Mouse (Mus musculus) fat pad, adult 2 months (tissue): Measurements from ENCODE around the gene Sypl.

ENCODE experiments used
- DNase-seq: peaks from one replicate; pipeline ENCODE4 v3.0.0-alpha.2; 2011; ENCODE audit warnings: low read depth, low spot score; ENCODE audit errors: extremely low read depth

The Sypl gene

GRCm38 (mm10) chr12:32953596-32954215 lies at the start of gene Sypl:
TSS of gene Sypl (plus strand) at chr12:32953891.
- DNase-seq, result peak; percentile 61

- no peak for DNase-seq
Measured at GRCm38 (mm10) chr12:32909686-32910085, 44.0 kb upstream of the Sypl start.

- DNase-seq, result no peak
Measured at GRCm38 (mm10) chr12:32910092-32910491, 43.6 kb upstream of the Sypl start.

GRCm38 (mm10) chr12:32910560-32911194 lies 43.0 kb upstream of the Sypl start:
- no peak for DNase-seq

GRCm38 (mm10) chr12:32911569-32911968 lies 42.1 kb upstream of the Sypl start:
- no peak for DNase-seq

- DNase-seq, result no peak
Measured at GRCm38 (mm10) chr12:32912772-32913171, 40.9 kb upstream of the Sypl start.

- no peak for DNase-seq
Measured at GRCm38 (mm10) chr12:32918683-32919082, 35.0 kb upstream of the Sypl start.

- DNase-seq, result no peak
Measured at GRCm38 (mm10) chr12:32919091-32919490, 34.6 kb upstream of the Sypl start.

GRCm38 (mm10) chr12:32919527-32919926 lies 34.2 kb upstream of the Sypl start:
- DNase-seq, result no peak

- DNase-seq, result no peak
Measured at GRCm38 (mm10) chr12:32920185-32920788, 33.4 kb upstream of the Sypl start.

GRCm38 (mm10) chr12:32921071-32921470 lies 32.6 kb upstream of the Sypl start:
- no peak for DNase-seq

- no peak for DNase-seq
Measured at GRCm38 (mm10) chr12:32921532-32922131, 32.1 kb upstream of the Sypl start.

GRCm38 (mm10) chr12:32924245-32924644 lies 29.4 kb upstream of the Sypl start:
- no peak for DNase-seq

GRCm38 (mm10) chr12:32926331-32927172 lies 27.1 kb upstream of the Sypl start:
- DNase-seq, result peak; percentile 56

- DNase-seq, result no peak
Measured at GRCm38 (mm10) chr12:32927231-32927835, 26.4 kb upstream of the Sypl start.

- DNase-seq, result no peak
Measured at GRCm38 (mm10) chr12:32928180-32928579, 25.5 kb upstream of the Sypl start.

GRCm38 (mm10) chr12:32929831-32930513 lies 23.7 kb upstream of the Sypl start:
- DNase-seq, result no peak

- no peak for DNase-seq
Measured at GRCm38 (mm10) chr12:32930566-32930965, 23.1 kb upstream of the Sypl start.

- no peak for DNase-seq
Measured at GRCm38 (mm10) chr12:32936246-32936946, 17.3 kb upstream of the Sypl start.
